Mouse (Mus musculus) CD4-positive naive resting alpha-beta T cell, adult 57 days (primary cell): ENCODE data around the gene Olfr214. TPM values are rescaled to one million over a fixed set of nuclear protein-coding genes. Genes with fewer than 3 reads are reported as not detected.

ENCODE experiments used
- total RNA-seq: library from RNA; stranded (reverse); gene quantifications from one replicate; pipeline ENCODE4 v1.2.4, GENCODE M21; 2023

Gene Olfr214
- total RNA-seq, result not detected

DNA sequence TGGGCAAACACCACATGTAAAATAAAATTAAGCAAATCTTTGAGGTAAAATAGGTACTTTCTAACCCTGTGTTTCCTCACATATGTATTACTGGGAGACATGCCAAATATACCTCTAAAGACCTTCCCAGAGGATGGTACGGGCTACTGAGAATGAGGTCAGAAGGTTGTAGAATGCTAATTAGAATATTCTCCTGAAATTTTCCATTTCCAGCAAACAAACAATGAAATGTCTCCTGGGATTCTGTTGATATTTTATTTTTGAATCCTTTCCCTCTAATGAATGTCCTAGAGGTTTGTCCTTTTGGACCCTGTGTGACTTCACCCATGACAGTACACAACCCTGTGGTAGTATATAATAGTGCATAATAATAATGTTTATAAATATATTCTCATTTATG is at the start of gene Olfr214:
Gene Olfr214 (plus strand): TSS at position 301 of the 400 bp plus-strand sequence.

DNA sequence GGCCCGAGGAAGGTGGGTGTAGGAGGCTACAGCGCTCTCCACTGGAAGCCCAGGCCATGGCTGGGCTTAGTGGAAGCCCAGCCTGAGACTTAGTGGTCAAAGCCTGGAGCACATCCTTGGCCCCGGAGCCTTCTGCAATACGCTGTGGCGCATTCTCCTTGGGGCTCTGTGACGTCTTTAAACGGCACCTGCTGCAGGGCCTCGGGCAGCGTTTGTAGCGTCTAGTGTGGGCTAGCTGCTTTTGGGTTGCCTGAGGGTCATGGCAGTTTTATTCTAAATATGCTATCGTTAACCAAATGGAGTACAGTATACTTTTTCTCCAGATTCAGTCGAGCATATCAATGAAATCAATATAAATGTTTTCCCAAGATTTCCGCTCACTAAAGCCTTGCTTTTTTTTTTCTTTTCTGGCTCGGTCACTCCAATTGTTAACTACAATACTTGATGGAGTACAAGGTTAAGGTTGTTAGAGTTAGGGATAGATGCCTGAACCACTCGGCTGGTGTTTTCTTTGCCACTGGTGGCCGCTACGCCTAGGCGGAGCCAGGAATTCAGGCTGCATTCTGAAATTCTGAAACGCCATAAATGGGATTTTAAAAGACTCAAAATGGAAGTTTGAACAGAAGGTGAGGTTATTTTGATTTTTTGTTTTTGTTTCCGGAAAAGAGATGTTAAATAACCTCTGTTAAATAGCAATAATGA is 47.6 kb upstream of the Olfr214 start, which contains the start of gene Olfr212:
Gene Olfr212 (plus strand): TSS at position 215 of the 702 bp plus-strand sequence.

DNA sequence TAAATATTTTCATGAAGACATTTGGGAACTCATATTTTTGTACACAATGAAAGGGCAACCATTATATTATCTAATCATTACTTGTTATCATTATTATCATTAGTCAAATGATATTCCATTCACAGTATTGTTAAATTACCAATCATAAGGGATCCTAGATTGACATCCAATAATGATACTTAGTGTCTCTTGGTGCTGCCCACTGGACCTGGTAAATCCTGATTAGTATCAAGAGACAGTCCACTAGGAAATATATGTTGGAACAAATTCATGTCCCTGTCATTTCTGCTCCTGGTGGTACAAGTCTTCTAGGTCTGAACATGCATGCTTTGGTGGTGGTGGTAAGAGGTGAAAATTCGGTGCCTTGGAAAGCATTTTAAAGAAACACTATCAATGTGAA is 15.9 kb upstream of the Olfr214 start, which contains the start of gene Olfr213:
Gene Olfr213 (plus strand): TSS at position 301 of the 400 bp plus-strand sequence.

DNA sequence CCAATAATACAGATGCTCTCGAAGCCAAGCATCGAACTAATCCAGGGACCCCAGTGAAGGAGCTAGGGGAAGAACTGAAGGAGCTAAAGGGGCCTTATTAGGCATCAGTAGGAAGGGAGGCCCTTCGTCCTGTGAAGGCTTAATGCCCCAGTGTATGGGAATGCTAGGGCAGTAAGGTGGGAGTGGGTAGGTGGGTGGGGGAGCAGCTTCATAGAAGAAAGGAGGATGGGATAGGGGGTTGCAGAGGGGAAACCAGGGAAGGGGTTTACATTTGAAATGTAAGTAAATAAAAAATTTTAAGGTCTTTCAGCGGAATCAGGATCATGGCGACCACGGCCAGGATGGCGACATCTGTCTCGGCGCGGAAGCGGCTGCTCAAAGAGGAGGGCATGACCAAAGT is 3.2 kb upstream of the Olfr214 start, which contains the start of gene Gm5580:
Gene Gm5580 (plus strand): TSS at position 301 of the 400 bp plus-strand sequence.

DNA sequence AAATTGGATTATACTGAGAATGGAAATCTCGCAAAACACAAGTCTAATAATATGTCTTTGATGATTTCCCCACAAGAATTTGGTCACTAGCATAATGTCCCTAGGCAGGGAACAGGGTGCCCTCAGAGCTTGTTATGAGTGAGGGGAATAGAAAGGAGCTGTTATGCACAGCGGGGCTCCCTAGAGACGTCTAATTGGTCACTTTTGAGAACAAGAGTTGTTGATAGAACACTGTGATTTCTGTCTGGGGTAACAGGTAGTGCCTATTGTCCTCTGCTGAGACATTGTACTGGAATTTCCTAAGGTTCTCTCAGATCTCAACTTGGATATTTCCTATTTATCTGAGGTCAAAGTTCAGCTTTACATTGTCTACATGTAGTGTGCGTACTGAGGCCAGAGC is 30.1 kb downstream of the Olfr214 start, which contains the start of gene Olfr215:
Gene Olfr215 (minus strand): TSS at position 101 of the 400 bp plus-strand sequence.

Other genes with a start within 250 kb of the Olfr214 start
- gene March8, start 216.2 kb upstream of the Olfr214 start, total RNA-seq, result 1.2 TPM
- 0.50 TPM for gene Alox5, start 93.1 kb upstream of the Olfr214 start, total RNA-seq
- not detected for gene Olfr211, start 65.1 kb upstream of the Olfr214 start, total RNA-seq
- not detected for gene Olfr212, start 47.7 kb upstream of the Olfr214 start, total RNA-seq
- gene Olfr213, start 15.8 kb upstream of the Olfr214 start, total RNA-seq, result not detected
- gene Gm5580, start 3.1 kb upstream of the Olfr214 start, total RNA-seq, result 3.4 TPM
- gene Olfr215, start 30.0 kb downstream of the Olfr214 start, total RNA-seq, result not detected
- 17.9 TPM for gene Zfp422, start 74.8 kb downstream of the Olfr214 start, total RNA-seq
- not detected for gene Depp1, start 96.4 kb downstream of the Olfr214 start, total RNA-seq
- gene Rassf4, start 119.7 kb downstream of the Olfr214 start, total RNA-seq, result 3.3 TPM
- 0.18 TPM for gene Tmem72, start 162.7 kb downstream of the Olfr214 start, total RNA-seq